Mouse (Mus musculus): ENCODE data around the gene Specc1. TPM values are rescaled to one million over a fixed set of nuclear protein-coding genes. Genes with fewer than 3 reads are reported as not detected.

Specc1 gene
- total RNA-seq, 2 experiments from 2014 or later: 243 to 459 TPM

- no peak for ATAC-seq (replicated peaks; ENCODE audit: low FRiP score, poor library complexity, severe bottlenecking)
These were observed 310.1 kb downstream of the Specc1 start for GRCm38 (mm10) chr11:62266466-62267214.

DNA sequence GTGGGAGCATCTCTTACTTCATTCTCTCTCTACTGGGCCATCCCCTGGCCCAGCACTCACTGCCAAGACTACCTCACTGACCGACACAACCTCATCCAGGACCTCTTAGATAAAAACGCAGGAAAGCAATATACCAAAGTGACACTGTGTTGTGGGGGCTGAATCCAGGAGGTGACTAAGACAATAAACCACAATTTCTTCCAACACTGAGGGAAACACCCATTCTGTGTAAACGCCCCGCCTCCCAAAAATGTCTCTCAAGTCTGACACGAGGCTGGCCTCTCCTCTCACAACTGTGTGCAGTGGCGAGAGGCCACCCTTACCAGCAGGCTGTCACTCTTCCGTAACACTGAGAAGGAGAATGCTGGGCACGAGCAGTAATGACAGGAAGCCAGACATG is 311.8 kb downstream of the Specc1 start:
- no peak for ATAC-seq (replicated peaks; ENCODE audit: low FRiP score, poor library complexity, severe bottlenecking)

DNA sequence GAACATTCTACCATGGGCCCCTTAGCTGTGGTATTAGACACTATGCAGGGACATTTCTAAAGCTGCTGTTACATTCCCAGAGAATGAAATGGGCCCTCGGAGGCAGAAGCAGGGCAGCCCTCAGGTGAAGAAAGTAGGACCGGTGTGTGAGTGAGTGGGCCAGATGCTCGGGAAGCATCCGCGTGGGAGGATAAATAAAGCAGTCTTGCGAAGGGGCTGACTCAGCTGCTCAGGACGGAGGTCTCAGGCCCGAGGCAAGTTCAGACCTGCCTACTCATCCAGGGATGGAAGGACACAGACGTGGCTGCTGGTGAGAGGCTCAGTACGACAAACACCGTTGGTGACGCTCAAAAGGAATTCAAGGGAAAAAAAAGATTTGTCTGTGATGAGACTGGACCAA is 312.5 kb downstream of the Specc1 start:
- ATAC-seq (replicated peaks; ENCODE audit: low FRiP score, poor library complexity, severe bottlenecking): no peak

- ATAC-seq (replicated peaks; ENCODE audit: low FRiP score, poor library complexity, severe bottlenecking): no peak
These were observed 314.3 kb downstream of the Specc1 start for GRCm38 (mm10) chr11:62270851-62271250.

Other genes starting within 250 kb of the Specc1 start
- not detected in 2 replicates for gene Slc5a10, start 235.9 kb upstream of the Specc1 start, total RNA-seq (2015; ENCODE audit: low replicate concordance)
- 0.13 TPM in 1 of 2 replicates, not detected in the other for gene Slc5a10, start 235.9 kb upstream of the Specc1 start, total RNA-seq (2017; ENCODE audit: low replicate concordance)
- gene Prpsap2, start 194.7 kb upstream of the Specc1 start, total RNA-seq (2015; ENCODE audit: low replicate concordance): 10.8 and 10.9 TPM in 2 replicates
- 5.7 and 14.6 TPM in 2 replicates for gene Prpsap2, start 194.7 kb upstream of the Specc1 start, total RNA-seq (2017; ENCODE audit: low replicate concordance)
- 5.4 and 10.5 TPM in 2 replicates for gene Ulk2, start 101.7 kb upstream of the Specc1 start, total RNA-seq (2015; ENCODE audit: low replicate concordance)
- gene Ulk2, start 101.7 kb upstream of the Specc1 start, total RNA-seq (2017; ENCODE audit: low replicate concordance): 8.2 and 9.2 TPM in 2 replicates
- 16.3 and 20.5 TPM in 2 replicates for gene Akap10, start 26.5 kb upstream of the Specc1 start, total RNA-seq (2015; ENCODE audit: low replicate concordance)
- gene Akap10, start 26.5 kb upstream of the Specc1 start, total RNA-seq (2017; ENCODE audit: low replicate concordance): 19.8 and 28.8 TPM in 2 replicates